Mouse (Mus musculus): ENCODE measurements around the gene Dab2ip.

DNA sequence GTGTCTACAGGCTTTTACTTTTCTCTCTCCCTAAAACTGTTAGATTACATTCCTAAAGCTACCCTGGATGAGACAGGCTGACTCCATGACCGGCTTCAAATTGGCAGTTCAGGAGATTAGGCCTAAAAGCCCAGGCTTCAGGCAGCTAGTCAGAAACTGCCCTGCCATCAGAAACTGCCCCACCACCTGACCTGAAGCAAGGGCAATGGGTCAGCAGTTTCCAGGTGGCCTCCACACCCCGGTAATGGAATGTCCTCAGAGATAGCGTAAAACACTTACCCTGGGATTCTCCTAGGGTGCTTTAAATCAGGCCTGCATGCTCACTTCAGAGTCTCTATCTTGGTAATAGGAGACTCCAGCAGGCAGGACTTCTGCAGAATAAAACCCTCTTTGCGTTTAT is 48.2 kb upstream of the Dab2ip start:
- TF ChIP-seq CTCF (IDR thresholded peaks at IDR 0.05; ENCODE audit: low read depth, low read length) (no peak), POLR2A (IDR thresholded peaks at IDR 0.05; ENCODE audit: extremely low read depth, insufficient read depth, low read length) (no peak)

Data from liver, adult 2 months (tissue).